Mouse (Mus musculus) forebrain, postnatal 0 days (tissue): ENCODE results near the gene Soga1. TPM values are rescaled to one million over a fixed set of nuclear protein-coding genes. Genes with fewer than 3 reads are reported as not detected.
A peak's percentile ranks its signal among the peaks of the same experiment; 100 is the strongest.

ENCODE experiments used
- ATAC-seq: fragments of 200-750 bp; cut with Nextera tagmentation; 2 replicates; pipeline ENCODE4 v1.8.0; 2017; ENCODE audit warnings: mild to moderate bottlenecking, moderate library complexity
- DNase-seq: peaks from one replicate; pipeline ENCODE4 v3.0.0-alpha.2; 2015
- H3K27ac ChIP-seq: fragments of 300-500 bp; sonication (generic); 2 replicates; pipeline ENCODE4 v1.5.1; 2014; ENCODE audit warnings: low read depth, mild to moderate bottlenecking, antibody characterized with exemption, low read length, moderate library complexity, mixed read lengths
- H3K27me3 ChIP-seq: fragments of 300-500 bp; sonication (generic); 2 replicates; pipeline ENCODE4 v1.6.1; 2014; ENCODE audit warnings: mild to moderate bottlenecking, low read length, mixed read lengths; ENCODE audit not compliant: insufficient read depth
- H3K36me3 ChIP-seq: fragments of 300-500 bp; sonication (generic); 2 replicates; pipeline ENCODE4 v1.6.1; 2014; ENCODE audit warnings: mild to moderate bottlenecking, moderate library complexity; ENCODE audit not compliant: insufficient read depth
- H3K4me1 ChIP-seq: fragments of 300-500 bp; sonication (generic); 2 replicates; pipeline ENCODE4 v1.6.1; 2014; ENCODE audit warnings: antibody characterized with exemption; ENCODE audit not compliant: insufficient read depth
- H3K4me2 ChIP-seq: fragments of 300-500 bp; sonication (generic); 2 replicates; pipeline ENCODE4 v1.6.1; 2014; ENCODE audit warnings: low read depth, mild to moderate bottlenecking, moderate library complexity
- H3K4me3 ChIP-seq: fragments of 300-500 bp; sonication (generic); 2 replicates; pipeline ENCODE4 v1.5.1; 2014; ENCODE audit warnings: low read depth, low read length, mixed read lengths
- H3K9ac ChIP-seq: fragments of 300-500 bp; sonication (generic); 2 replicates; pipeline ENCODE4 v1.6.1; 2014; ENCODE audit warnings: mild to moderate bottlenecking
- H3K9me3 ChIP-seq: fragments of 300-500 bp; sonication (generic); 2 replicates; pipeline ENCODE4 v1.6.1; 2016; ENCODE audit warnings: low read length
- CTCF ChIP-seq: sonication (generic); IDR thresholded peaks from 2 replicates; pipeline ENCODE4 v1.5.1; 2016; ENCODE audit warnings: antibody characterized with exemption, control low read depth, low read depth
- WGBS: fragments of 180-500 bp; shearing (Covaris S2); extraction: QIAGEN DNeasy Blood & Tissue Kit; methylation state at CpG from one replicate; pipeline ENCODE4 v1.1.7; 2014; 5-methylcytosine and 5-hydroxymethylcytosine counted together
- polyA plus RNA-seq: library from polyadenylated mRNA; unstranded; fragments of >200 nt; fragmentation: Nextera tagmentation; extraction: Ambion mirVana; gene quantifications from 2 replicates; pipeline ENCODE4 v1.2.1, GENCODE M21; 2015
- total RNA-seq: library from RNA; depleted of rRNA; stranded (reverse); fragments of >200 nt; gene quantifications from 2 replicates; pipeline ENCODE4 v1.2.3, GENCODE M21; 2014

Gene Soga1
- total and polyA plus RNA-seq, 2 experiments from 2014 or later, result 3.9 to 93.7 TPM

DNA sequence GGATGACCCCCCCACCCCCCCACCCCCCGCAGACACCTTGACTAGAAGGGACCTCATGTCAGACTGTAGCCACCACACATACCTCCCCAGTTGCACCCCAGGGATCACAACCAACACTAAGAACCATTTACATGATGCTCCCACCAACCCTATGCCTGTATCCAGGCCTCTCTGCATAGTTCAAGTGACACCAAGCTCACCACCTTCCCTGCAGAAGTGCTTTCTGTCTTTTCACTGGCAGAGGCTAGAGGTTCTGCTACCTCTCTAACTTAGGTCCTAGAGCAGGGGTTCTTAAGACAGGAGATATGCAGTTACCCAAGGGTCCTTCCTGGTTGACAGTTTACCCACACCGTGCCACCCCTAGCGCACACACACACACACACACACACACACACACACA, 3.8 kb downstream of the Soga1 start:
- Histone ChIP-seq H3K4me1 (peaks cover 57% of the 10 kb centered on the region), H3K4me2 (peak overlapping the region; percentile 94), H3K9ac (no peak overlapping the region), H3K27ac (no peak overlapping the region), H3K27me3 (no peaks in the 10 kb centered on the region), H3K9me3 (no peaks in the 10 kb centered on the region), H3K36me3 (peaks cover 20% of the 10 kb centered on the region), H3K4me3 (peak overlapping the region; percentile 92; the same call in 1 of the 2 replicates)
- WGBS, result 84% methylated on average over 3 of the region's 3 CpGs
- ATAC-seq, result no peak
- TF ChIP-seq CTCF, result no peak
- DNase-seq, result no peak

DNA sequence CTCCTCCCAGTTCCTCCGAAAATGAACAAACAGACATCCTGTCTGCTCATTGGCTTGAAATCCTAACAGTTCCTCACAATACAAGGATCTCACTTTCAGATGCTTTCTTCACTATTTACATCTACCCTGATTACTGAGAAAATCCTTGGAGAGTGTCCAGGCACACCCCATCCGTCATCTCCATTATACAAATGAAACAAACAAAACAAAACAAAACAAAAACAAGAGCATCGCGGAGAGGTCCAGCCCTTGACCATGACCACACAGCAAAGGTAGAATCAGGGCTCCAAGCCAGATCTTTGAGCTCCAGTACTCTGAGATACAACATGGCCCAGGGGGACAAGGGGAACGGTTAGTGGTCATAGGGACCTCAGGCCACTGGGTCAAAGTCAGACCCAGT, 4.3 kb downstream of the Soga1 start:
- Histone ChIP-seq H3K27me3 (no peaks in the 10 kb centered on the region), H3K9me3 (no peaks in the 10 kb centered on the region), H3K9ac (0 out of 2 replicates have a peak overlapping the region, but pooled peaks have one; percentile 31), H3K27ac (no peak overlapping the region), H3K4me1 (peaks cover 59% of the 10 kb centered on the region), H3K4me3 (peak overlapping the region; percentile 14; the same call in 1 of the 2 replicates), H3K4me2 (peak overlapping the region; percentile 94), H3K36me3 (peaks cover 20% of the 10 kb centered on the region)
- ATAC-seq (no peak), DNase-seq (no peak)
- 43% methylated on average over 5 of the region's 5 CpGs for WGBS
- TF ChIP-seq CTCF, result no peak

DNA sequence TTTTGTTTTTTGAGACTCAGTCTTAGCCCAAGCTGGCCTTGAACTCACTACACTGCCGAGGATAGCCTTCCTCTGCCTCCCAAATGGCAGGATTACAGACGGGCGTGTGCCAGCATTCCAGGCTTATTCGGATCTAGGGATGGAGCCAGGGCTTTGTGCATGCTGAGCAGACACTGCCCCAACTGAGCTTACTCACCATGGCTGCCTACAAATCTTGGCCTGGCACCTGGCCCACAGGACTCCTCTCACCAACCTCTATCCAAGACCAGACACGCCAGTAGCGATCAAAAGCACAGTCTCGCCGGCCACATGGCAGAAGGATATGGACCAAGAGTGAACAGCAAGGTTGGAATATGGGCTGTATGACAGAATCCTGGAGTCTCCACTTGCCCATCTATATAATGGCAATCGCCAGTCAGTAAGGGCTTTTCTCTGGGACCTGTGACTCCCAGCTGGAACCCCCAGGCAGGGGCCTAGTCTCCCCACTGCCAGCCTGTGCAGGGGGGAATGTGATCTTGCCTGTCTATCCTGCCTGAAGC, 4.8 kb downstream of the Soga1 start:
- H3K36me3 ChIP-seq, result peaks cover 20% of the 10 kb centered on the region

DNA sequence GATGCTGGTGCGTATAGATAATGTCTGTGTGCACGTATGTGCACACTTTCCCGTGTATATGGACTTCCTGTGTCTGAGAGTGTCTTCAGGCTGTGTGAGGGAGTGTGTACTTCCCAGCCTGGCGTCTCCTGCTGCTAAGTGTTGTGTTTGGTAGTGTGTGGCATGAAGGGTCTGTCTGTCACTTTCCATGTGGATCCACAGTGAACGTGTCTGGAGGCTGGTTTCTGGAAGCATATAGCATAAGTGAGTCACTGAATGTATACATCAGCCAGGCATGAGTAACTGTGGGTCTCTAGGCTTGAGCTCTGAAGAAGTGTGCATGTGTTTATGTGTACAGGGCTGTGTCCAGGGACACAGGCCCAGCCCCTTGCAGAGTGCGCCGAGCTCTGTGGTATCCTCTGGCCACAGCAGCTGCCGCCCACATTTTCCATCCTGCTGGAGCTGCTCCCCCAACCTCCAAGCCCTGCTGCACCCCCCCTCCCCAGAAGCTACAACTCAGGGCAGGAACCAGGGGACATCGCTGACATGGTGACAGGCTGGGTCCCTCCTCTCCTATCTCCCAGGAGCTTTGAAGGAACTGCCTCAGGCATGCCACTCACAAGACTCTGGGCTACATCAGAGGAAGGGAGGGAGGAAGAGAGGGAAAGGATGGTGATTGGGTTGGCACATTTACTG, 5.5 kb downstream of the Soga1 start:
- H3K9me3 ChIP-seq, result no peaks in the 10 kb centered on the region
- TF ChIP-seq CTCF, result no peak
- no peak overlapping the region for H3K4me3 ChIP-seq
- H3K4me2 ChIP-seq, result peak overlapping the region; percentile 94
- H3K9ac ChIP-seq, result no peak overlapping the region
- no peak overlapping the region for H3K27ac ChIP-seq
- WGBS, result 72% methylated on average over 9 of the region's 9 CpGs
- ATAC-seq, result no peak
- peaks cover 65% of the 10 kb centered on the region for H3K4me1 ChIP-seq
- no peak for DNase-seq
- peaks cover 20% of the 10 kb centered on the region for H3K36me3 ChIP-seq
- H3K27me3 ChIP-seq, result no peaks in the 10 kb centered on the region

More for the DNA sequence above, 4.8 kb downstream of the Soga1 start:
- Histone ChIP-seq H3K9ac (peak overlapping the region; percentile 31; the same call in 1 of the 2 replicates), H3K4me2 (peak overlapping the region; percentile 94), H3K4me1 (peaks cover 62% of the 10 kb centered on the region), H3K27me3 (no peaks in the 10 kb centered on the region), H3K9me3 (no peaks in the 10 kb centered on the region), H3K4me3 (no peak overlapping the region; the same call in 1 of the 2 replicates), H3K27ac (no peak overlapping the region)
- DNase-seq (no peak), ATAC-seq (no peak)
- no peak for TF ChIP-seq CTCF
- 44% methylated on average over 9 of the region's 9 CpGs for WGBS

DNA sequence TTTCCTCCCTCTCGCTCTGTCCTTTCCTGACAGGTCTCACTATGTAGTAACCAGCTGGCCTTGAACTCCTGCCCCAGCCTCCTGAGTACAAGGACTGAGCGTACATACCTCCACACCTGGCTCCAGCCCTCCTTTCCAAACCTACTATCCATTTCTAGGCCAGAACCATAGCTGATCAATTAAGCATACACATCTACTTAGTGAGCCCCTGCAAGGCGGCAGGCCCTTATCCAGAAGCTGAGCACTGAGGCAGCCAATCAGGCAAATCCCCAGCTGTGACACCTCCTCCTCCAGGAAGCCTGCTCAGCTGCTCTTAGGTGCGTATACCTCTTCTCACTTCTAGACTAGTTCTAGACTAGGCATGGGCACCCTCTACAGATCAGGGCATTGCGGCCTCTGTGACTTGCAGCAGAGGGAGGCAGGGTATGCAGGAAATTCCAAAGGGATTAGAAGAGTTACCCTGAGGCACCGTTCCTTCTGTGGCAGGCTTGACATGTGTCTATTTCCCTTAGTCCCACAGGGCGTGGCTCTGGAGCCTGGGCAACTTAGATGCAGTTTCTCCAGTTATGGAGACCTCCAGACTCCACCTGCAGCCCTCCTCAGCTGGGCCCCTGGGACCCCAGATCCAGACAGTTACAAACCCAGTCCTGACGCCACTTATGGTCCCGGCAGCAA, 6.6 kb downstream of the Soga1 start:
- Histone ChIP-seq H3K27ac (no peak overlapping the region), H3K4me2 (no peak overlapping the region), H3K4me1 (peaks cover 65% of the 10 kb centered on the region), H3K9ac (no peak overlapping the region), H3K27me3 (no peaks in the 10 kb centered on the region), H3K36me3 (peaks cover 20% of the 10 kb centered on the region), H3K9me3 (no peaks in the 10 kb centered on the region), H3K4me3 (no peak overlapping the region)
- ATAC-seq (no peak), DNase-seq (no peak)
- WGBS, result 70% methylated on average over 9 of the region's 9 CpGs
- TF ChIP-seq CTCF, result no peak

DNA sequence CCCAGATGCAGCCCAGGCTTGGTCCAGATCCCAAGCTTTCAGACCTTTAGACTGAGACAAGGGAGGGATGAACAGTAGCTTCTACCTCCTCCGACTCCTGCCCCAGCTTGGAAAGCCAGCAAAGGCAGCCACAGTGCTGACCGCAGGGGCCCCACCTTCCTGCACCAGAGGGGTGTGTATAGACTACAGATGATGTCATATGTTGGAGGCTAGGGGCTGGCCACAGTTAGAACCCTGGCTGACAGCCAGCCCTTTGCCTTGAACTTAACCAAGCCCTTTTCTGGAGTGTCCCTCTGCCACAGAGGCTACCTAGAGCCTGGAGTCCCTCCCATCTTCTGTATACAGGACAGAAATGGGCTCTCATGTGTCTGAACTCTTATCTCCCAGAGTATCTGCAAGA, 7.5 kb downstream of the Soga1 start:
- H3K4me1 ChIP-seq, result peaks cover 56% of the 10 kb centered on the region
- ATAC-seq, result no peak
- H3K27ac ChIP-seq, result no peak overlapping the region
- peaks cover 17% of the 10 kb centered on the region for H3K36me3 ChIP-seq
- 33% methylated on average over 2 of the region's 2 CpGs for WGBS
- H3K4me3 ChIP-seq, result no peak overlapping the region
- no peak overlapping the region for H3K9ac ChIP-seq
- no peaks in the 10 kb centered on the region for H3K9me3 ChIP-seq
- H3K4me2 ChIP-seq, result peak overlapping the region; percentile 6; the same call in 1 of the 2 replicates
- DNase-seq, result no peak
- no peak for TF ChIP-seq CTCF
- no peaks in the 10 kb centered on the region for H3K27me3 ChIP-seq

DNA sequence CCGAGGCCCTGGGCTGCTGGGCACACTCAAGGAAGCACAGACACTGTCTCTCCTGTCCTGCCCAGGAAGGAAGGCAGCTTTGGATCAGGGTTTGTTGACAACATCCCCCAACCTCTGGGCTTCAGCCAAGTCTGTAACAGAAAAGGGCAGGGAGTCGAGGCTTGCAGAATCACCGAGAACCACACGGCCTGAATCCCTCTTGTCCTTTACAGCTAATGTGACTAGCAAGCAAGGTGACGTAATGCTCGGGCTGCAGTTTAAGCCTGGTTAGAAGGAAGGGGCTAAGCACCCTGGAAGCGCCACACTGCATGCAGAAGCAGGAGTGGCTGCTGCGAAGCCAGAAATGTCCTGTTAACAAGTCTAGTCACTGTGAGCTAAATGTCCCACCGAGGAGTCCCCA, 8.7 kb downstream of the Soga1 start:
- peaks cover 14% of the 10 kb centered on the region for H3K36me3 ChIP-seq
- H3K9ac ChIP-seq, result no peak overlapping the region
- no peaks in the 10 kb centered on the region for H3K27me3 ChIP-seq
- 16% methylated on average over 9 of the region's 9 CpGs for WGBS
- ATAC-seq, result peak; percentile 33
- H3K4me3 ChIP-seq, result no peak overlapping the region
- H3K9me3 ChIP-seq, result no peaks in the 10 kb centered on the region
- 0 out of 2 replicates have a peak overlapping the region, but pooled peaks have one; percentile 5 for H3K4me2 ChIP-seq
- TF ChIP-seq CTCF, result no peak
- peak overlapping the region; percentile 67 for H3K27ac ChIP-seq
- H3K4me1 ChIP-seq, result peaks cover 44% of the 10 kb centered on the region
- DNase-seq, result peak; percentile 59
